Mouse (Mus musculus) midbrain, postnatal 0 days (tissue): ENCODE measurements around the gene P3h4. TPM values are rescaled to one million over a fixed set of nuclear protein-coding genes. Genes with fewer than 3 reads are reported as not detected.

Experiments
- ATAC-seq: fragments of 200-750 bp; cut with Nextera tagmentation; 2 replicates; pipeline ENCODE4 v1.8.0; 2017; ENCODE audit warnings: moderate number of reproducible peaks, mild to moderate bottlenecking, moderate TSS enrichment, moderate library complexity; ENCODE audit not compliant: low FRiP score
- DNase-seq: peaks from one replicate; pipeline ENCODE4 v3.0.0-alpha.2; 2015; ENCODE audit warnings: low spot score
- H3K27ac ChIP-seq: fragments of 300-500 bp; sonication (generic); 2 replicates; pipeline ENCODE4 v1.5.1; 2014; ENCODE audit warnings: low read depth, mild to moderate bottlenecking, low read length, mixed read lengths
- H3K27me3 ChIP-seq: fragments of 300-500 bp; sonication (generic); 2 replicates; pipeline ENCODE4 v1.6.1; 2014; ENCODE audit warnings: low read length, control low read depth, mixed read lengths; ENCODE audit not compliant: insufficient read depth
- H3K36me3 ChIP-seq: fragments of 300-500 bp; sonication (generic); 2 replicates; pipeline ENCODE4 v1.6.1; 2014; ENCODE audit warnings: low read length, control low read depth, mixed read lengths; ENCODE audit not compliant: insufficient read depth
- H3K4me1 ChIP-seq: fragments of 300-500 bp; sonication (generic); 2 replicates; pipeline ENCODE4 v1.6.1; 2014; ENCODE audit warnings: mild to moderate bottlenecking, control low read depth, antibody characterized with exemption, low read length, mixed read lengths; ENCODE audit not compliant: insufficient read depth
- H3K4me2 ChIP-seq: fragments of 300-500 bp; sonication (generic); 2 replicates; pipeline ENCODE4 v1.6.1; 2014; ENCODE audit warnings: low read depth, mild to moderate bottlenecking, low read length, mixed read lengths; ENCODE audit not compliant: poor library complexity, severe bottlenecking
- H3K4me3 ChIP-seq: fragments of 300-500 bp; sonication (generic); 2 replicates; pipeline ENCODE4 v1.5.1; 2014; ENCODE audit warnings: low read depth, mild to moderate bottlenecking, low read length, moderate library complexity
- H3K9ac ChIP-seq: fragments of 300-500 bp; sonication (generic); replicated peaks from 2 replicates; pipeline ENCODE4 v1.6.1; 2014; ENCODE audit warnings: mild to moderate bottlenecking, low read length, moderate library complexity, mixed read lengths; ENCODE audit not compliant: poor library complexity, severe bottlenecking
- H3K9me3 ChIP-seq: fragments of 300-500 bp; sonication (generic); 2 replicates; pipeline ENCODE4 v1.6.1; 2016; ENCODE audit warnings: low read length, control low read depth
- CTCF ChIP-seq: IDR thresholded peaks from 2 replicates; pipeline ENCODE4 v1.5.1; 2016; ENCODE audit warnings: antibody characterized with exemption, mild to moderate bottlenecking
- WGBS: fragments of 180-500 bp; shearing (Covaris S2); extraction: QIAGEN DNeasy Blood & Tissue Kit; methylation state at CpG from one replicate; pipeline ENCODE4 v1.1.7; 2014; 5-methylcytosine and 5-hydroxymethylcytosine counted together
- polyA plus RNA-seq: library from polyadenylated mRNA; unstranded; fragments of >200 nt; fragmentation: Nextera tagmentation; extraction: Ambion mirVana; gene quantifications from 2 replicates; pipeline ENCODE4 v1.2.1, GENCODE M21; 2015
- total RNA-seq: library from RNA; depleted of rRNA; stranded (reverse); fragments of >200 nt; gene quantifications from 2 replicates; pipeline ENCODE4 v1.2.3, GENCODE M21; 2014

P3h4 gene
- total and polyA plus RNA-seq, 2 experiments from 2014 or later: 23.4 to 26.0 TPM

DNA sequence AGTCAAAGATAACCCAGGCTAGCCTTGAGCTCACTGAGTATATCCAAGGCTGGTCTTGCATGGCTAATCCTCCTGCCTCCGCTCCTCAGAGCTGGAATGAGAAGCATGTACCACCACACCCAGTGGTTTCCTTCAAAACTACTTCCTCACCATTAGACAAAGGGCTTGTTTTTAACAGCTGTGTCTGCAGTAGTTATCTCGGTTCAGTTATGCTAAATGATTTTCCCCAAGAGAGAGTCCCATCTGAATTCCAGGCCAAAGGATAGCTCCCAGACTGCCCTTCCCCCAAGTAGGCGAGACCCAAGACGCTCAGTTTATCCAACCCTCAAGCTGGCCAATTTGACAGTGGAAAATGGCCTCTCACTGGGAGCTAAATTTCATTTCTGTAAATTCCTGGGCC is 38.6 kb downstream of the P3h4 start:
- 76% methylated on average over 4 of the region's 4 CpGs for WGBS
- ATAC-seq (no peak), DNase-seq (no peak)
- Histone ChIP-seq H3K9me3 (no peaks in the 10 kb centered on the region), H3K27ac (no peak overlapping the region), H3K4me2 (no peak overlapping the region), H3K9ac (no peak overlapping the region), H3K4me1 (no peaks in the 10 kb centered on the region), H3K27me3 (no peaks in the 10 kb centered on the region), H3K4me3 (no peak overlapping the region), H3K36me3 (peaks cover 60% of the 10 kb centered on the region)
- no peak for TF ChIP-seq CTCF

- TF ChIP-seq CTCF: no peak
Measured at GRCm38 (mm10) chr11:100375127-100375526, 39.5 kb downstream of the P3h4 start.

DNA sequence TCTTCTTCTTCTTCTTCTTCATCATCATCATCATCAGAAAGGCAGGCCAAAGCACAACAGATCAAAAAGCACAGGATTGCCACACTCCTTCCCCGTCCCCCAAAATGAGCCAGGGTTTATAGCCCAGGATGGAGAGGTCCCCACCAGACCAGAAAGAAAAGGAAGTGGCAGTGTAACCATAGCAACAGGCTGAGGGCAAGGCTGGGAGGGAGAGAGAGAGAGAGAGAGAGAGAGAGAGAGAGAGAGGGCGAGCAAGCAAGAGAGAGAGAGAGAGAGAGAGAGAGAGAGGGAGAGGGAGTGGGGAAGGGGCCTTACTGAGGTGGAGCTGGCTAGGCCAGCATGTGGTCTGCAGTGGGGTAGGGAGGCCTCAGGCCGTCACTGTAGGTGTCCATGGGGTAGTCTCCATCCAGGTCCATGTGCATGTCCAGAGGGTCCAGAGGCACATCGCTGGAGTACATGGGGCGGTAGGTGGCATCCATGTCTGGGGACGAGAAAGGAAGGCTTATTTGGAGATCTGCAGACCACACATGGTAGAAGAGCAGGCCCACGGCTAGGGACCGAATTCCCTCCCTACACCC is 42.6 kb downstream of the P3h4 start:
- DNase-seq (peak; percentile 43), ATAC-seq (peak; percentile 52; the same call in 1 of the 2 replicates)
- Histone ChIP-seq H3K4me3 (no peak overlapping the region), H3K27me3 (no peaks in the 10 kb centered on the region), H3K9ac (no peak overlapping the region; the same call in 1 of the 2 replicates), H3K9me3 (no peaks in the 10 kb centered on the region), H3K4me2 (no peak overlapping the region), H3K36me3 (peaks cover 44% of the 10 kb centered on the region), H3K27ac (no peak overlapping the region), H3K4me1 (no peaks in the 10 kb centered on the region)
- 63% methylated on average over 7 of the region's 8 CpGs for WGBS
- no peak for TF ChIP-seq CTCF

More at GRCm38 (mm10) chr11:100375127-100375526, 39.5 kb downstream of the P3h4 start:
- H3K9ac ChIP-seq: no peak overlapping the region
- ATAC-seq (no peak), DNase-seq (no peak)
- H3K4me3 ChIP-seq: no peak overlapping the region
- H3K27me3 ChIP-seq: no peaks in the 10 kb centered on the region
- peaks cover 61% of the 10 kb centered on the region for H3K36me3 ChIP-seq
- H3K9me3 ChIP-seq: no peaks in the 10 kb centered on the region
- H3K4me1 ChIP-seq: no peaks in the 10 kb centered on the region
- no peak overlapping the region for H3K4me2 ChIP-seq
- H3K27ac ChIP-seq: no peak overlapping the region
- 90% methylated on average over 9 of the region's 9 CpGs for WGBS

- WGBS: 84% methylated on average over 8 of the region's 8 CpGs
- Histone ChIP-seq H3K9me3 (no peaks in the 10 kb centered on the region), H3K27ac (no peak overlapping the region), H3K9ac (no peak overlapping the region), H3K4me1 (no peaks in the 10 kb centered on the region), H3K4me3 (no peak overlapping the region), H3K36me3 (peaks cover 27% of the 10 kb centered on the region), H3K27me3 (no peaks in the 10 kb centered on the region), H3K4me2 (no peak overlapping the region)
- ATAC-seq (no peak), DNase-seq (no peak)
- no peak for TF ChIP-seq CTCF
Measured at GRCm38 (mm10) chr11:100369822-100370221, 44.8 kb downstream of the P3h4 start.

- no peak overlapping the region for H3K4me3 ChIP-seq
- H3K27ac ChIP-seq: no peak overlapping the region
- DNase-seq (no peak), ATAC-seq (no peak)
- H3K36me3 ChIP-seq: peaks cover 24% of the 10 kb centered on the region
- H3K9me3 ChIP-seq: no peaks in the 10 kb centered on the region
- H3K27me3 ChIP-seq: no peaks in the 10 kb centered on the region
- no peak for TF ChIP-seq CTCF
- WGBS: 82% methylated on average over 7 of the region's 7 CpGs
- no peak overlapping the region for H3K9ac ChIP-seq
- no peaks in the 10 kb centered on the region for H3K4me1 ChIP-seq
- no peak overlapping the region for H3K4me2 ChIP-seq
Measured at GRCm38 (mm10) chr11:100369145-100369544, 45.5 kb downstream of the P3h4 start.

- TF ChIP-seq CTCF: peak; percentile 84
- no peaks in the 10 kb centered on the region for H3K36me3 ChIP-seq
- ATAC-seq: no peak
Measured at GRCm38 (mm10) chr11:100362979-100363562, 51.6 kb downstream of the P3h4 start.

More at GRCm38 (mm10) chr11:100362979-100363562, 51.6 kb downstream of the P3h4 start:
- peak; percentile 62 for DNase-seq
- no peaks in the 10 kb centered on the region for H3K9me3 ChIP-seq
- WGBS: 17% methylated on average over 12 of the region's 12 CpGs
- no peak overlapping the region for H3K9ac ChIP-seq
- no peaks in the 10 kb centered on the region for H3K27me3 ChIP-seq
- no peak overlapping the region for H3K4me3 ChIP-seq
- H3K27ac ChIP-seq: no peak overlapping the region; the same call in 1 of the 2 replicates
- no peak overlapping the region for H3K4me2 ChIP-seq
- H3K4me1 ChIP-seq: no peaks in the 10 kb centered on the region
